Mouse (Mus musculus) megakaryocyte, embryonic 14.5 days (primary cell): ENCODE results near the gene Zfp689.

ENCODE experiments used
- FLI1 ChIP-seq: IDR thresholded peaks from 2 replicates; pipeline ENCODE4 v1.6.1; 2012; ENCODE audit warnings: low read length, inconsistent platforms, mixed read lengths
- GATA1 ChIP-seq: IDR thresholded peaks from 3 replicates; pipeline ENCODE4 v1.6.1; 2012; ENCODE audit warnings: mixed read lengths, low read length, inconsistent platforms, borderline replicate concordance

DNA sequence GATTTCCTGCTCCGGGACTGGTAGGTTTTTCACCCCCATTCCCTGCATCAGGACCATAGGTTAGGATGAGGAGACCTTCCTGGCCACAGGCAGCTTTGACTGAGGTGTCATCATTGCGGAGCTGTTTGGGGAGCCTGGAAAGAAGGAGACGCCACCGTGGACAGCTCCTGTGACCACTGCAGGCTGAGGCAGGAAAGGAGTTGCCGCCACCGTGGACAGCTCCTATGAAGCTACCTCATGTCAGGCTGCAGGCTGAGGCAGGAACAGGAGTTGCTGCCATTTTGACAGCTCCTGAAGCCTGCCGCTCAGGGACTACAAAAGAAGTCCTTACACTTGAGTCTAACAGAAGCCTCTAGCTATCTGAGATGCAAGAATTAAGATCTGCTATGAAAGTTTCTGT, 5.9 kb upstream of the Zfp689 start:
- TF ChIP-seq GATA1 (no peak), FLI1 (no peak)
